Mouse (Mus musculus): ENCODE measurements around the gene Umad1. TPM values are rescaled to one million over a fixed set of nuclear protein-coding genes. Genes with fewer than 3 reads are reported as not detected.

Umad1 gene
- polyA plus RNA-seq, 1 experiment from 2014 or later: 23.2 TPM

DNA sequence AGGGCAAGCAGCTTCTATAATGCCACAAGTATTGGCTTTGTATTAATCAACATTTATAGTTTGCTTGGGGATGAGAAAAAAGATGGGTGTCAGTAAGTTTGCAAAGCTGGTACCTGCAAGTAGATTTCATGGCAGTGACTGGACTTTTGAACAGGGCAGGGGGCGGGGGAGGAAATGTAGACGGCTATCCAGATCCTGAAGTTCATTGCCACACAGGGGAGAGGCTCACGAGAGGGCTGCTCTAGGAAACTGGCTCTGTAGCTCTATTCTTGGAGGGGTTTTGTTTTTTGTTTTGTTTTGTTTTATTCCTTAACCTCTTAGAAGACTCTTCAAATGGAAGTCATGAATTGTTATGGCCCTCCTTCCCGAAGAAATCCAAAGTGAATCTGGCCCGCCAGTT, 162.3 kb downstream of the Umad1 start:
- no peaks in the 10 kb centered on the region for H3K27me3 ChIP-seq
- H3K4me1 ChIP-seq (replicated peaks): peaks cover 34% of the 10 kb centered on the region
- H3K36me3 ChIP-seq: no peaks in the 10 kb centered on the region
- H3K4me2 ChIP-seq: no peak overlapping the region
- no peak overlapping the region for H3K27ac ChIP-seq
- H3K4me3 ChIP-seq: no peak overlapping the region
- WGBS: 77% methylated on average over 5 of the region's 5 CpGs
- ATAC-seq (replicated peaks; ENCODE audit: insufficient number of reproducible peaks, insufficient read depth, low FRiP score, low read depth): no peak
- no peak overlapping the region for H3K9ac ChIP-seq
- H3K9me3 ChIP-seq (replicated peaks): no peaks in the 10 kb centered on the region

DNA sequence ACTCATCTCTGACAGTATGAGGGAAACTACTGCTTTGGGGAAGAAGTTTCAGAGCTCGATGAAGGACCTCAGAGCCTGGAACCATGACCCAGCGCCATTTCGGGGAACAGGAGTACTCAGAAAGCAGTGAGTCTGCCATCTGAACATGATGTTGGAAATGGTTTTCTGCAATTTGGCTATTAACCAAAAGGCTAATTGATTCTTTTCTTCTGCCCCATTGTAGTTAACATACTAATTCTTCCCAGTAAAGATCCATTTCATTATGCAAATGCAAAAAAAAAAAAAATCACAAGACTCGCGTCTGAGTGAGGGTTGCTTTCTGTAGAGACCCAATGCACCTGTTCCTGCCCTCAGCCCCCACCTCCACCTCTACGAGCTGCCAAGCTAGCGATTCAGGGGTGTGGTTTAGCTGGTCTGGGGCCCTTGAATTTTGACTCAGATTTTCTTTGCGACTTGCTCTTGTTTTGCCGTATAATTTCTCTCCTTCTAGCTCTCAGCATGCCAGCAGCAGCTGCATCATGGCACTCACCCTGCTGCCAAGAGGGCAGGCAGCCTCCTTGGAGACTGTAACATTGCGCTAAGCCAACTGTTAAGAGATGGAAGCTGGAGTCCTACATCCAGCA, 163.0 kb downstream of the Umad1 start:
- H3K4me1 ChIP-seq (replicated peaks): peaks cover 34% of the 10 kb centered on the region

DNA sequence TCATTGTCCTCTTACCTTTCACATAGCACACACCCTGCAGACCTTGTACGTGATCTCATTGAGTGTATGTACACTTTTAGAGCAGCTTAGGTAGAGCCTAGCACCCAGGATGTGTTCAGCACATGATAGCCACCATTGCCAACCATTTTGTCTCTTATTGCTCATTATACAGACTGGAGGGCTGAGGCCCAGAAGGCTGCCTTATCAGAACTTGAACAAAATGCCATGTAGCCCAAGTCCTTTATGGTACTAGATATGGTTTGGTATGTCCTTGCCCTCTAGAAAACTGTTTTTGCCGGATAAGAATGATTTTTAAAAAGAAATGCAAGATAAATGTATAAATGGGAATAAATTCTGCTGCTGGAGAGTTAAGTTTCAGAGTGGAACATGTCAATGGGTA, 164.1 kb downstream of the Umad1 start:
- no peak for ATAC-seq (replicated peaks; ENCODE audit: insufficient number of reproducible peaks, insufficient read depth, low FRiP score, low read depth)
- Histone ChIP-seq H3K9me3 (replicated peaks) (no peaks in the 10 kb centered on the region), H3K4me3 (no peak overlapping the region), H3K27ac (no peak overlapping the region), H3K36me3 (no peaks in the 10 kb centered on the region), H3K4me2 (no peak overlapping the region), H3K4me1 (replicated peaks) (peaks cover 34% of the 10 kb centered on the region), H3K9ac (no peak overlapping the region), H3K27me3 (no peaks in the 10 kb centered on the region)
- 84% methylated on average over 2 of the region's 2 CpGs for WGBS

More for the DNA sequence above, 163.0 kb downstream of the Umad1 start:
- 77% methylated on average over 10 of the region's 10 CpGs for WGBS
- no peaks in the 10 kb centered on the region for H3K9me3 ChIP-seq (replicated peaks)
- no peaks in the 10 kb centered on the region for H3K27me3 ChIP-seq
- H3K4me3 ChIP-seq: no peak overlapping the region
- no peaks in the 10 kb centered on the region for H3K36me3 ChIP-seq
- H3K9ac ChIP-seq: no peak overlapping the region
- ATAC-seq (replicated peaks; ENCODE audit: insufficient number of reproducible peaks, insufficient read depth, low FRiP score, low read depth): no peak
- H3K27ac ChIP-seq: no peak overlapping the region
- H3K4me2 ChIP-seq: no peak overlapping the region

DNA sequence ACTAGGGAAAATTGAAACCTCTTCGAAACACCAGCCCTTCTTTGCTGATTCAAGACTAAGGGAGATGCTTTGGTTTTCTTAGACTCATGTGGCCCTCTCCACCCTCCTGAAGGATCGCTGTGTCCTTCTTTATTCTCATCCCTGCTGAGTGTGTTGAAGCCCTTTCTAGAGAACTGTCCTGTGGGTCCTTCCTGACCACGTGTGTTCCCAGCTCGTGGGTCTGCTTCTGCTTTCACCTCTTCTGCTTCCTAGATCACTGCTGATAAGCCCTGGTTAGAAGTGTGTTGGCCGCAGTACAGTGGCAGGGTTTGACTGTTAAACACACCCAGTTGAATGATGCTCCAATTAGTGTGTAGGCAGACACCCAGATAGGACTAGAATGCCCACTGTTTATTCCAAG, 168.6 kb downstream of the Umad1 start:
- WGBS: 62% methylated on average over 5 of the region's 5 CpGs
- no peaks in the 10 kb centered on the region for H3K9me3 ChIP-seq (replicated peaks)
- no peak overlapping the region for H3K27ac ChIP-seq
- no peaks in the 10 kb centered on the region for H3K27me3 ChIP-seq
- ATAC-seq (replicated peaks; ENCODE audit: insufficient number of reproducible peaks, insufficient read depth, low FRiP score, low read depth): no peak
- no peak overlapping the region for H3K9ac ChIP-seq
- no peaks in the 10 kb centered on the region for H3K36me3 ChIP-seq
- H3K4me3 ChIP-seq: no peak overlapping the region
- no peak overlapping the region for H3K4me2 ChIP-seq
- H3K4me1 ChIP-seq (replicated peaks): peaks cover 19% of the 10 kb centered on the region

DNA sequence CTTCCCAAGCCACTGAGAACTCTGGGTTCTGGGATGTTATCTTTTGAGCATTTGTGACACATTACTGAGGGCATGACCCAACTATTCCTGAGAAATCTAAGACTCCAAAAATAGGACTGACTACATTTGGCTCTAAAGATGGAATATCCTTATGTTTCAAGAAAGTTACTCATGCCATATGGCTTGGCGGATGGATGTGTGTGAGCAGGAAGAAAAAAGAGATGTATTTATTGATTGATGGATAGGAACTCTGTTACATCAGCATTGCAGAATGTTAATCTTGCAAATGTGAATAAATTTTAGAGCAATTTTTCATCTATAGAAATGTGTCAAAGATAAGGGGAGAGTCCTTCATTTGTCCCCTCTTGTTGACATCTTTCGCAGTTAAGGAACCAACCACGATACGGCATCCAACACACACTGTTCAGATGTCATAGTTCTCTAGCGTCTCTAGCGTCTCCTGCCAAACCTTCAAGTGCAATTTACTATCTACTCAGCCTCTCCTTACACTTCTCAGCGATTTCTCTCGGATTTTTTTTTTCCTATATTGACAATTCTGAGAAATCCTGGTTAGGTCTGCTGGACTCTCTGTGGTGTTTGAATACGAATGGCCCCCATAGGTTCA, 171.6 kb downstream of the Umad1 start:
- Histone ChIP-seq H3K4me1 (replicated peaks) (peaks cover 8% of the 10 kb centered on the region; the same call in 1 of the 2 replicates), H3K27me3 (no peaks in the 10 kb centered on the region), H3K36me3 (no peaks in the 10 kb centered on the region), H3K4me3 (no peak overlapping the region), H3K9ac (no peak overlapping the region), H3K27ac (0 out of 2 replicates have a peak overlapping the region, but pooled peaks have one; percentile 5), H3K9me3 (replicated peaks) (no peaks in the 10 kb centered on the region), H3K4me2 (no peak overlapping the region)
- ATAC-seq (replicated peaks; ENCODE audit: insufficient number of reproducible peaks, insufficient read depth, low FRiP score, low read depth): no peak
- 71% methylated on average over 9 of the region's 9 CpGs for WGBS

DNA sequence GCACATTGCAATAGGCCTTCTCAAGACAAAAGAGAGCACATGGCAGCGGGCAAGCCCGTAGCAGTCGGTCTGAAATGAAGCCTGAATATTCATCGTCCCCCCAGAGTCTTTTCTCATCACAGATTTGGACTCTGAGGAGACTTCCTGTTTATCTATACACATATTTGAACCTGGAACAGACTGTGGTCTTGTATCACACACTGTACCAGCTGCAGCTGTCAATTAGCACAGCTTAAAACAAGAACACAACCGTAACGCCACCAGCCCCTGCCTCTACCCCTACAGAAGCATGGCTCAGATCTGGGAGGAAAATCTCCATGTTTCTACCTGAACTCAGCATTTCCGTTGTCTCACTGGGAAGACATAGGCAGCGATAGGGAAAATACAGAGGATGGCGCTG, 174.1 kb downstream of the Umad1 start:
- Histone ChIP-seq H3K9me3 (replicated peaks) (no peaks in the 10 kb centered on the region), H3K4me3 (no peak overlapping the region), H3K9ac (no peak overlapping the region), H3K36me3 (no peaks in the 10 kb centered on the region), H3K4me1 (replicated peaks) (peaks cover 5% of the 10 kb centered on the region; the same call in 1 of the 2 replicates), H3K27me3 (no peaks in the 10 kb centered on the region), H3K27ac (no peak overlapping the region), H3K4me2 (no peak overlapping the region)
- ATAC-seq (replicated peaks; ENCODE audit: insufficient number of reproducible peaks, insufficient read depth, low FRiP score, low read depth): no peak
- WGBS: 84% methylated on average over 9 of the region's 9 CpGs

DNA sequence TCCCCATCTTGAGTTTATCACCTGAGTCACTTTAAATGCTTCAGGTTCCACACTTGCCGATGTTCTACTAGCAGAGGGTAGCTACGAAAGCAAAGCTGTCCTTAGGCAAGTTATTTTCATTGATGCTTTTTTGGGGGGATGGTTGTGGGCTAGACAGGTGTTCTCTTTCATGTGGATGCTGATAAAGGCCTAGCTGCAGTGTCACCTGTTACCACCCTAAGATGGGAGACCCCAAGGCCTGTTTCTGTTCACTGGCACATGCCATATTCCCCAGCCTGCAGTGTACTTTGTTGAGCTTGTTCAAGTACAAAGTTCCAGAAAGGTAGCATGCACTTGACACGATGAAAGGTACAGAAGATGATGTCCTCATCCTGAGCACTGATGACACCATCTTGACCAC, 178.8 kb downstream of the Umad1 start:
- Histone ChIP-seq H3K27me3 (no peaks in the 10 kb centered on the region), H3K36me3 (no peaks in the 10 kb centered on the region), H3K9ac (no peak overlapping the region), H3K27ac (no peak overlapping the region), H3K4me2 (no peak overlapping the region), H3K9me3 (replicated peaks) (no peaks in the 10 kb centered on the region), H3K4me1 (replicated peaks) (no peaks in the 10 kb centered on the region), H3K4me3 (no peak overlapping the region)
- ATAC-seq (replicated peaks; ENCODE audit: insufficient number of reproducible peaks, insufficient read depth, low FRiP score, low read depth): no peak
- 86% methylated on average over 3 of the region's 3 CpGs for WGBS

DNA sequence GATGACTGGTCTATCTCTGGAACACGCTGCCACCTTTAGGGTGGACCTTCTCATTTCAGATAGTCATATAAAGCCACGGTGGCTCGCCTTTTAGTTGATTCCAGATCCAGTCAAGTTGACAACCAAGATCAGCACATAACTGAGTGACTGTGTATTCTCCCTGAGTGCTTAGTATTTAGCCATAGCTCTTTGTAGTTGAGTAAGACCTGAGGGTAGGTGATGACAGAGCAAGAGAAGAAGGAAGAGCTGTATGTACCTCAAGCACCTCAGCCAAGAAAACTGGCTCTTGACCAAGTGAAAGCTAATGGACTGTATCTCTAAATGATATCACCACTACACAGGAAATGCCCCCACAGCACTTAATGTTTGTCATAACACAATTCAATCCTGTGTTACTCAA, 182.7 kb downstream of the Umad1 start:
- no peak overlapping the region for H3K4me2 ChIP-seq
- 84% methylated on average over 3 of the region's 3 CpGs for WGBS
- H3K9ac ChIP-seq: no peak overlapping the region
- 0 out of 2 replicates have a peak, but pooled peaks cover 4% of the 10 kb centered on the region for H3K4me1 ChIP-seq (replicated peaks)
- no peaks in the 10 kb centered on the region for H3K36me3 ChIP-seq
- no peaks in the 10 kb centered on the region for H3K9me3 ChIP-seq (replicated peaks)
- H3K4me3 ChIP-seq: no peak overlapping the region
- H3K27me3 ChIP-seq: no peaks in the 10 kb centered on the region
- no peak overlapping the region for H3K27ac ChIP-seq
- no peak for ATAC-seq (replicated peaks; ENCODE audit: insufficient number of reproducible peaks, insufficient read depth, low FRiP score, low read depth)

DNA sequence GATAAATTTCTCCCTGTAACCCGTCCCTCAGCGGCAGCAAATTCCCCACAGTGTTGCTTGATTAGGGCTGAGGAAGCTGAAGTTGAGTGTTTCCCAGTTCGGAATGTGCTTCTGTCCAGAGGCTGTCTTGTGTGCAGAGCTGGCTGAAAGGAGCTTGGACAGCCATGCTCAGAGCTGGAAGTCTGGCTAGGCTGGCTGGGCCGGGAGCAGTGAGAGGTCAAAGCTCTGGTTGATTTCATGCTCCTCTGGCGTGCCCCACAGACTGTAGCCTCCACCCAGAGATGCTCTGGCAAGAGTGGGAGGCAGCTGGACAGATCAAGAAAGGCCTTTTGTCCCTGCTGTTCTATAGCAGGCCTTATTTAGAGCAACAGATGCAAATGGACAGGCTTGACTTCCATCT, 187.7 kb downstream of the Umad1 start:
- peak; percentile 50; the same call in 1 of the 2 replicates for ATAC-seq (replicated peaks; ENCODE audit: insufficient number of reproducible peaks, insufficient read depth, low FRiP score, low read depth)
- Histone ChIP-seq H3K27me3 (no peaks in the 10 kb centered on the region), H3K4me2 (no peak overlapping the region), H3K4me3 (no peak overlapping the region), H3K4me1 (replicated peaks) (0 out of 2 replicates have a peak, but pooled peaks cover 7% of the 10 kb centered on the region), H3K9me3 (replicated peaks) (no peaks in the 10 kb centered on the region), H3K9ac (no peak overlapping the region), H3K27ac (peak overlapping the region; percentile 48), H3K36me3 (no peaks in the 10 kb centered on the region)
- 23% methylated on average over 5 of the region's 5 CpGs for WGBS

DNA sequence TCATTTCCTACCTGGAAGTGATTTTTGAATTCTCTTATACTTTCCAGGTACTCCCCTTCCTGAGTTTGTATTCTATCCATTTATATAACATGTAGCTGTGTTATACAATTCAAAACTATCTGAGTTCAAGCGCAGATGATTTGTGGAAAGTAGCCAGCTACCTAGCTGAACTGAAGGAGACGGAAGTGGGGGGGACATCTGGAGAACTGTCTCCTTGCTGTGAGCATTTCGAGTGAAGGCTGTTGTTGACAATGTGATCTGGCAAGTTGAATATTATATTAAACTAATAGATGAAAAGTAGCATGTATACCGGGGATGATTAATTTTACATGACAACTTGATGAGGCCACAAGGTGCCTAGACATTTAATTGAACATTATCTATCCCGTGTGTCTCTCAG, 196.5 kb downstream of the Umad1 start:
- no peak overlapping the region for H3K9ac ChIP-seq
- no peaks in the 10 kb centered on the region for H3K27me3 ChIP-seq
- H3K4me1 ChIP-seq (replicated peaks): no peaks in the 10 kb centered on the region
- no peak overlapping the region for H3K27ac ChIP-seq
- H3K4me3 ChIP-seq: no peak overlapping the region
- H3K9me3 ChIP-seq (replicated peaks): no peaks in the 10 kb centered on the region
- ATAC-seq (replicated peaks; ENCODE audit: insufficient number of reproducible peaks, insufficient read depth, low FRiP score, low read depth): no peak
- H3K4me2 ChIP-seq: no peak overlapping the region
- WGBS: 85% methylated on average over 5 of the region's 5 CpGs
- no peaks in the 10 kb centered on the region for H3K36me3 ChIP-seq

DNA sequence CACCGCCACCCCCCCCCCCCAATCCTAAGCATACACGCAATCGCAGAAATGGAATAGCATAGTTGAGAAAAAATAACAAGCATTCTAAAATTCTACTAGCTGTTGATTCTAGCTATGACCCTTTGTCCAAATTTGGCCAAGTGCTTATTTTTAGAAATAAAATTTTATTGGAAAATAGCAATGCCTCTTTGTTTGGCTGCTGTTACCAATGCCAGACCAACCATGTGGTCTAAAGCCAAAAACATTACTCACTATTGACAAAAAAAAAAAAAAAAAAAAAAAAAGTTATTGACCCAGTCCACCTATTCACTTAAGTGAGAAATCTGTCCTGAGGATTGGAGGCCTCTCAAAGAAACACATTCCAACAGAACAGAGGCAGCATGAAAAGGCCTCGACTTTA, 199.5 kb downstream of the Umad1 start:
- no peak overlapping the region for H3K27ac ChIP-seq
- H3K9ac ChIP-seq: no peak overlapping the region
- WGBS: 82% methylated on average over 4 of the region's 4 CpGs
- H3K4me3 ChIP-seq: no peak overlapping the region
- no peaks in the 10 kb centered on the region for H3K9me3 ChIP-seq (replicated peaks)
- no peaks in the 10 kb centered on the region for H3K36me3 ChIP-seq
- H3K4me1 ChIP-seq (replicated peaks): no peaks in the 10 kb centered on the region
- ATAC-seq (replicated peaks; ENCODE audit: insufficient number of reproducible peaks, insufficient read depth, low FRiP score, low read depth): no peak
- H3K4me2 ChIP-seq: no peak overlapping the region
- H3K27me3 ChIP-seq: no peaks in the 10 kb centered on the region

DNA sequence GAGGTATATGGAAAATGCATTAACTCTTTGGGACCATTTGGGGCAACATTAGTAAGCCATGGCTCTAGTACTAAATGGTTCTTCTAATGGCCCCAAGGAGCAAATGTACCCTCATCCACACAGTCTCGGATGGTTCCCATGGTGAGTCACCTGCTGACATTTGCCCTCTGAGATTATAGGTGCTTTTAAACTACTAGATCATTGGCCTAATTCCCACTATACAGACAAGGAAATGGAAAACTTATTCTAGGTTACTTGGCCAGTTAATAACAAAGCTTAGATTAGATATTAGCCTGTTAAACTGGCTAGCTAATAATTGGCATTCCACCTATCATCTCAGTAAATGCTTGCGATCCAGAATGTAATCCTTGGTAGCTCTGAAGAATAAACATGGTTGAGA, 203.4 kb downstream of the Umad1 start:
- Histone ChIP-seq H3K4me3 (no peak overlapping the region), H3K27ac (no peak overlapping the region), H3K27me3 (no peaks in the 10 kb centered on the region), H3K4me1 (replicated peaks) (peaks cover 3% of the 10 kb centered on the region; the same call in 1 of the 2 replicates), H3K9ac (no peak overlapping the region), H3K4me2 (no peak overlapping the region), H3K9me3 (replicated peaks) (no peaks in the 10 kb centered on the region), H3K36me3 (no peaks in the 10 kb centered on the region)
- no peak for ATAC-seq (replicated peaks; ENCODE audit: insufficient number of reproducible peaks, insufficient read depth, low FRiP score, low read depth)
- WGBS: 90% methylated on average over 2 of the region's 2 CpGs
